Mouse (Mus musculus) hindbrain, postnatal 0 days (tissue): ENCODE measurements around the gene Adamts14. TPM values are rescaled to one million over a fixed set of nuclear protein-coding genes. Genes with fewer than 3 reads are reported as not detected.

ENCODE experiments used
- ATAC-seq: fragments of 200-750 bp; cut with Nextera tagmentation; 2 replicates; pipeline ENCODE4 v1.8.0; 2017; ENCODE audit warnings: mild to moderate bottlenecking, moderate TSS enrichment, moderate library complexity
- DNase-seq: peaks from one replicate; pipeline ENCODE4 v3.0.0-alpha.2; 2015; ENCODE audit warnings: low spot score
- H3K27ac ChIP-seq: fragments of 300-500 bp; sonication (generic); 2 replicates; pipeline ENCODE4 v1.5.1; 2014; ENCODE audit warnings: mild to moderate bottlenecking
- H3K27me3 ChIP-seq: fragments of 300-500 bp; sonication (generic); 2 replicates; pipeline ENCODE4 v1.6.1; 2014; ENCODE audit warnings: low read length, mixed read lengths; ENCODE audit not compliant: insufficient read depth
- H3K36me3 ChIP-seq: fragments of 300-500 bp; sonication (generic); 2 replicates; pipeline ENCODE4 v1.6.1; 2014; ENCODE audit warnings: low read length, mixed read lengths; ENCODE audit not compliant: insufficient read depth
- H3K4me1 ChIP-seq: fragments of 300-500 bp; sonication (generic); 2 replicates; pipeline ENCODE4 v1.6.1; 2014; ENCODE audit warnings: antibody characterized with exemption, low read length, mixed read lengths; ENCODE audit not compliant: insufficient read depth
- H3K4me2 ChIP-seq: fragments of 300-500 bp; sonication (generic); 2 replicates; pipeline ENCODE4 v1.6.1; 2014; ENCODE audit warnings: low read depth, mild to moderate bottlenecking, low read length, moderate library complexity, mixed read lengths
- H3K4me3 ChIP-seq: fragments of 300-500 bp; sonication (generic); 2 replicates; pipeline ENCODE4 v1.5.1; 2014; ENCODE audit warnings: low read length
- H3K9ac ChIP-seq: fragments of 300-500 bp; sonication (generic); replicated peaks from 2 replicates; pipeline ENCODE4 v1.6.1; 2014; ENCODE audit warnings: mild to moderate bottlenecking, low read length, moderate library complexity, mixed read lengths
- H3K9me3 ChIP-seq: fragments of 300-500 bp; sonication (generic); 2 replicates; pipeline ENCODE4 v1.6.1; 2016; ENCODE audit warnings: low read length, mixed read lengths
- CTCF ChIP-seq: IDR thresholded peaks from 2 replicates; pipeline ENCODE4 v1.5.1; 2016; ENCODE audit warnings: antibody characterized with exemption, control low read depth, low read depth
- WGBS: fragments of 180-500 bp; shearing (Covaris S2); extraction: QIAGEN DNeasy Blood & Tissue Kit; methylation state at CpG from one replicate; pipeline ENCODE4 v1.1.7; 2014; 5-methylcytosine and 5-hydroxymethylcytosine counted together
- polyA plus RNA-seq: library from polyadenylated mRNA; unstranded; fragments of >200 nt; fragmentation: Nextera tagmentation; extraction: Ambion mirVana; gene quantifications from 2 replicates; pipeline ENCODE4 v1.2.1, GENCODE M21; 2015
- total RNA-seq: library from RNA; depleted of rRNA; stranded (reverse); fragments of >200 nt; gene quantifications from 2 replicates; pipeline ENCODE4 v1.2.3, GENCODE M21; 2014

The Adamts14 gene
- total and polyA plus RNA-seq, 2 experiments from 2014 or later: 0.36 to 1.8 TPM

- TF ChIP-seq CTCF: no peak
- ATAC-seq: no peak
Measured at GRCm38 (mm10) chr10:61305928-61306590, 32.8 kb upstream of the Adamts14 start.

GRCm38 (mm10) chr10:61304046-61304445 lies 30.8 kb upstream of the Adamts14 start:
- Histone ChIP-seq H3K4me1 (no peaks in the 10 kb centered on the region), H3K36me3 (no peaks in the 10 kb centered on the region), H3K9me3 (no peaks in the 10 kb centered on the region), H3K9ac (no peak overlapping the region), H3K4me2 (no peak overlapping the region), H3K4me3 (no peak overlapping the region), H3K27ac (no peak overlapping the region), H3K27me3 (no peaks in the 10 kb centered on the region)
- WGBS: 45% methylated on average over 6 of the region's 6 CpGs
- DNase-seq (peak; percentile 58), ATAC-seq (0 out of 2 replicates have a peak, but pooled peaks have one; percentile 32)
- TF ChIP-seq CTCF: no peak

More at GRCm38 (mm10) chr10:61305928-61306590, 32.8 kb upstream of the Adamts14 start:
- no peak for DNase-seq
- no peak overlapping the region for H3K4me3 ChIP-seq
- no peaks in the 10 kb centered on the region for H3K9me3 ChIP-seq
- no peaks in the 10 kb centered on the region for H3K36me3 ChIP-seq
- H3K27me3 ChIP-seq: no peaks in the 10 kb centered on the region
- 85% methylated on average over 13 of the region's 13 CpGs for WGBS
- H3K27ac ChIP-seq: no peak overlapping the region
- H3K4me1 ChIP-seq: no peaks in the 10 kb centered on the region
- no peak overlapping the region for H3K4me2 ChIP-seq
- H3K9ac ChIP-seq: no peak overlapping the region

- H3K36me3 ChIP-seq: no peaks in the 10 kb centered on the region
- 85% methylated on average over 3 of the region's 3 CpGs for WGBS
- H3K27ac ChIP-seq: no peak overlapping the region
- no peaks in the 10 kb centered on the region for H3K4me1 ChIP-seq
- ATAC-seq (no peak), DNase-seq (no peak)
- TF ChIP-seq CTCF: no peak
- H3K9me3 ChIP-seq: no peaks in the 10 kb centered on the region
- no peak overlapping the region for H3K9ac ChIP-seq
- no peak overlapping the region for H3K4me2 ChIP-seq
- no peak overlapping the region for H3K4me3 ChIP-seq
- H3K27me3 ChIP-seq: no peaks in the 10 kb centered on the region
Measured at GRCm38 (mm10) chr10:61300996-61301395, 27.8 kb upstream of the Adamts14 start.

GRCm38 (mm10) chr10:61297477-61297876 lies 24.2 kb upstream of the Adamts14 start, which contains the start of gene Prf1:
Gene Prf1 (plus strand): TSS chr10:61297833.
- no peaks in the 10 kb centered on the region for H3K36me3 ChIP-seq
- H3K4me3 ChIP-seq: no peak within 1 kb of the TSS
- no peak for ATAC-seq
- no peaks in the 10 kb centered on the region for H3K4me1 ChIP-seq
- H3K4me2 ChIP-seq: no peak within 1 kb of the TSS
- TF ChIP-seq CTCF: no peak
- no peak within 1 kb of the TSS for H3K27ac ChIP-seq
- no peaks in the 10 kb centered on the region for H3K27me3 ChIP-seq
- H3K9ac ChIP-seq: no peak within 1 kb of the TSS
- H3K9me3 ChIP-seq: no peaks in the 10 kb centered on the region
- DNase-seq: no peak
- 86% methylated on average over 7 of the region's 7 CpGs for WGBS

GRCm38 (mm10) chr10:61296713-61297445 lies 23.6 kb upstream of the Adamts14 start:
- no peaks in the 10 kb centered on the region for H3K9me3 ChIP-seq
- ATAC-seq: 0 out of 2 replicates have a peak, but pooled peaks have one; percentile 29
- peak; percentile 44 for DNase-seq
- no peak for TF ChIP-seq CTCF
- H3K4me2 ChIP-seq: no peak overlapping the region
- no peaks in the 10 kb centered on the region for H3K4me1 ChIP-seq
- no peak overlapping the region for H3K9ac ChIP-seq
- H3K36me3 ChIP-seq: no peaks in the 10 kb centered on the region
- no peaks in the 10 kb centered on the region for H3K27me3 ChIP-seq
- WGBS: 62% methylated on average over 8 of the region's 8 CpGs
- H3K27ac ChIP-seq: no peak overlapping the region
- no peak overlapping the region for H3K4me3 ChIP-seq

- H3K9ac ChIP-seq: no peak overlapping the region
- no peaks in the 10 kb centered on the region for H3K9me3 ChIP-seq
- WGBS: 71% methylated on average over 8 of the region's 8 CpGs
- no peak for TF ChIP-seq CTCF
- no peaks in the 10 kb centered on the region for H3K4me1 ChIP-seq
- DNase-seq (no peak), ATAC-seq (no peak)
- no peaks in the 10 kb centered on the region for H3K36me3 ChIP-seq
- H3K4me2 ChIP-seq: no peak overlapping the region
- no peak overlapping the region for H3K27ac ChIP-seq
- H3K27me3 ChIP-seq: no peaks in the 10 kb centered on the region
- no peak overlapping the region for H3K4me3 ChIP-seq
Measured at GRCm38 (mm10) chr10:61294242-61294641, 21.0 kb upstream of the Adamts14 start.

- Histone ChIP-seq H3K9me3 (no peaks in the 10 kb centered on the region), H3K4me1 (no peaks in the 10 kb centered on the region), H3K27ac (no peak overlapping the region), H3K27me3 (no peaks in the 10 kb centered on the region), H3K4me3 (no peak overlapping the region), H3K4me2 (no peak overlapping the region), H3K9ac (no peak overlapping the region), H3K36me3 (no peaks in the 10 kb centered on the region)
- 45% methylated on average over 2 of the region's 2 CpGs for WGBS
- no peak for ATAC-seq
- no peak for TF ChIP-seq CTCF
- DNase-seq: no peak
Measured at GRCm38 (mm10) chr10:61290479-61290878, 17.2 kb upstream of the Adamts14 start.
